Mouse (Mus musculus) ES-Bruce4 (cell line): ENCODE measurements around the gene 9930111J21Rik2. TPM values are rescaled to one million over a fixed set of nuclear protein-coding genes. Genes with fewer than 3 reads are reported as not detected.
"Not testable (repeated sequence)": the region's sequence is repeated elsewhere in the genome, so short reads cannot be mapped to it uniquely, and the experiment has no call there.

Experiments used
- H3K27ac ChIP-seq: 2 replicates; pipeline ENCODE4 v1.5.1; 2012; ENCODE audit warnings: low read length, inconsistent platforms; ENCODE audit not compliant: insufficient read depth
- H3K27me3 ChIP-seq: 2 replicates; pipeline ENCODE4 v1.6.1; 2012; ENCODE audit warnings: mild to moderate bottlenecking, low read length, inconsistent platforms; ENCODE audit not compliant: control insufficient read depth, poor library complexity, insufficient read depth, severe bottlenecking
- H3K36me3 ChIP-seq: 2 replicates; pipeline ENCODE4 v1.6.1; 2012; ENCODE audit warnings: inconsistent platforms, mild to moderate bottlenecking, low read length, moderate library complexity; ENCODE audit not compliant: control insufficient read depth, poor library complexity, insufficient read depth, severe bottlenecking
- H3K4me1 ChIP-seq: one replicate; pipeline ENCODE4 v1.8.1; 2011; ENCODE audit warnings: low read length; ENCODE audit not compliant: control insufficient read depth, insufficient read depth
- H3K4me3 ChIP-seq: 2 replicates; pipeline ENCODE4 v1.5.1; 2011; ENCODE audit warnings: low read depth, mild to moderate bottlenecking, low read length
- H3K9ac ChIP-seq: 2 replicates; pipeline ENCODE4 v1.6.1; 2012; ENCODE audit warnings: low read depth, mild to moderate bottlenecking, inconsistent platforms; ENCODE audit not compliant: poor library complexity, severe bottlenecking
- H3K9me3 ChIP-seq: replicated peaks from 2 replicates; pipeline ENCODE4 v1.6.1; 2012; ENCODE audit warnings: mild to moderate bottlenecking, low read length, inconsistent platforms; ENCODE audit not compliant: control insufficient read depth, poor library complexity, insufficient read depth, severe bottlenecking
- polyA plus RNA-seq: library from polyadenylated mRNA; stranded (reverse); fragments of >200 nt; gene quantifications from 2 replicates; pipeline ENCODE4 v1.2.4, GENCODE M21; 2011; ENCODE audit warnings: low read depth; ENCODE audit not compliant: missing spikeins, insufficient read depth, insufficient read length

9930111J21Rik2 gene
- polyA plus RNA-seq, 1 experiment = 0.31 TPM

DNA sequence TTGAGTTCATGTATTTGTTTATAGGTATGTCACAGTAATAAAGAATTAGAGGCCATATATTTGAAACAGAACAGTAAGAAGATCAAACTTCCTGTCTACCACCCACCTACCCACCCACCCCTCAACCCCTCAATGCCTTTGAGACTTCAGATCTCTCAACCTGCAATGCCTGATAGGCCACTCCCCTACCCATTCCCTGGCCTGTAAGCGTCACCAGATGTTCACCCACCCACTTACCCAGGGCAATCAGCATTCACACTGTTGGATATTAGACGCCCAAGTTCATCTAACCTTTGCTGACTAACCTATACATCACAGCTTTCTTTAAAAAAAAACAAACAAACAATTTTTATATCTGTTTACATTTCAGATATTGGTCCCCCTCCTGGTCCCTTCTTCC is 61.1 kb downstream of the 9930111J21Rik2 start:
- H3K27me3 ChIP-seq, H3K4me3 ChIP-seq, H3K9me3 ChIP-seq, H3K27ac ChIP-seq, H3K4me1 ChIP-seq, H3K9ac ChIP-seq, H3K36me3 ChIP-seq: not testable (repeated sequence)

DNA sequence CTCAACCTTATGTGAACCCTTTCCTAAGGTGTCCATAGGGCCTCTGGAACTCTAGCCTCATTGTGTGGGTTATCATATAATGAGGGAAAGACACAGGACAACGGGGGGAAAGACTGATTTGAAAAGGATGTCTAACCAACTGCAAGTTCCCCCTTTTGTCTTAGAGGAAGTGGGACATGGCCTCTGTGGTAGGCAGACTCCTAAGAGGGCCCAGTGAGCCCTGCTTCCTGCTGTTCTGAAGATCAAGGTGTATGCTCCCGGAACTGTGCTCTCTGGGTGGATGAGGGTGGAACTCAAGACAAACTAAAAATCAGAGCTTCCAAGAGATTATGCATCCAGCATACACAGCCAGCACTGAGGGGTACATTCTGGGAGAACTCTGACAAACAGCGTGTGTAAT is 62.8 kb downstream of the 9930111J21Rik2 start:
- not testable (repeated sequence) for H3K4me1 ChIP-seq, H3K27ac ChIP-seq, H3K4me3 ChIP-seq, H3K27me3 ChIP-seq, H3K9ac ChIP-seq, H3K9me3 ChIP-seq, H3K36me3 ChIP-seq

DNA sequence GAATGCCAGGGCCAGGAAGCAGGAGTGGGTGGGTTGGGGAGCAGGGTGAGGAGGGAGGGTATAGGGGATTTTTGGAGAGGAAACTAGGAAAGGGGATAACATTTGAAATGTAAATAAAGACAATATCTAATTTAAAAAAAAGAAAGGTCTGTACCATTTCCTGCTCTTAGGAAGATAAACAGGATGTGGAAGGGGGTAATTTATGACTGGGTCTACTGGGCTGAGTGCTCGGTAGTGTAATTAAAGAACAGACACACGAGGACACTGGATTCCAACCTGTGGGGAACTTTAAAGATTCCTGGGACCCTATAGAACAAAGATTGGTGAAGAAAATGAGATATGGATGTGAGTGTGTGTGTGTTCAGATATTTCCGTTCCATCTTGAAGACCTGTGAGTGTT is 68.2 kb downstream of the 9930111J21Rik2 start:
- not testable (repeated sequence) for H3K9ac ChIP-seq, H3K36me3 ChIP-seq, H3K4me1 ChIP-seq, H3K27ac ChIP-seq, H3K4me3 ChIP-seq, H3K9me3 ChIP-seq, H3K27me3 ChIP-seq

GRCm38 (mm10) chr11:48980052-48980451 is 71.0 kb downstream of the 9930111J21Rik2 start:
- not testable (repeated sequence) for H3K9me3 ChIP-seq, H3K27me3 ChIP-seq, H3K27ac ChIP-seq, H3K4me1 ChIP-seq, H3K36me3 ChIP-seq, H3K4me3 ChIP-seq, H3K9ac ChIP-seq

DNA sequence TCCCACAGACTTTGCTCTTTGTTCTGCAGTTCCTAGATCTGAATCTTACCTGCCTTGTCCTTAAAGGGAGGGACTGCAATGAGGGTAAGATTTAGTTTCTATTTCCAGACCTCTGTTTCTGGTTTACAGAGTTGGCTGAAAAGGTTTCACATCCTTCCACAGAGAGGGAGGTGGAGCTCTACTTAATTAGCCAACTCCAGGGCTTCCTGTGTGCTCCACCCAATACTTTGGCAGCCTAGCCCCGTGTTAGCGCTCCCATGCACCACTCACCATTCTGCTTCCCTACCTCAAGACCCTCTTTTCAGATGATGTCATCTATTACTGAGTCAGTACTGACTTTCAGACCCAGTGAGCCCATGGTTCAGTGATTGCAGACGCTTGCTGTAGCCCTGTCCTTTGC is 71.8 kb downstream of the 9930111J21Rik2 start, which contains the start of gene 9930111J21Rik1:
Gene 9930111J21Rik1, minus strand, starts transcription at position 148 of the 400 bp plus-strand sequence.
- not testable (repeated sequence) for H3K9ac ChIP-seq, H3K27ac ChIP-seq, H3K4me3 ChIP-seq, H3K4me1 ChIP-seq, H3K9me3 ChIP-seq, H3K36me3 ChIP-seq, H3K27me3 ChIP-seq

GRCm38 (mm10) chr11:48978240-48978939 is 72.7 kb downstream of the 9930111J21Rik2 start, which contains the start of gene Olfr56:
TSS of gene Olfr56 (plus strand) at chr11:48978889.
- H3K9ac ChIP-seq, H3K36me3 ChIP-seq, H3K4me1 ChIP-seq, H3K27ac ChIP-seq, H3K9me3 ChIP-seq, H3K27me3 ChIP-seq, H3K4me3 ChIP-seq: not testable (repeated sequence)

DNA sequence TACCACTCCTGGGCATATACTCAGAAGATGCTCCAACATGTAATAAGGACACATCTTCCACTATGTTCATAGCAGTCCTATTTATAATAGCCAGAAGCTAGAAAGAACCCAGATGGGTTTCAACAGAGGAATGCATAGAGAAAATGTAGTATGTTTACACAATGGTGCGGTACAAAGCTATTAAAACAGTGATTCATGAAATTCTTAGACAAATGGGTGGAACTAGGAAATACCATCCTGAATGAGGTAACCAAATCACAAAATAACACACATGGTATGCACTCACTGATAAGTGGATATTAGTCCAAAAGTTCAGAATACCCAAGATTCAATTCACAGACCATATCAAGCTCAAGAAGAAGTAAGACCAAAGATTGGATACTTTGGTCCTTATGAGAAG is 76.4 kb downstream of the 9930111J21Rik2 start:
- H3K4me3 ChIP-seq, H3K9ac ChIP-seq, H3K4me1 ChIP-seq, H3K9me3 ChIP-seq, H3K27me3 ChIP-seq, H3K27ac ChIP-seq, H3K36me3 ChIP-seq: not testable (repeated sequence)

Other genes starting within 250 kb of the 9930111J21Rik2 start
- gene Trim41, start 233.9 kb downstream of the 9930111J21Rik2 start, polyA plus RNA-seq = 29.6 and 32.2 TPM in 2 replicates
- gene Trim7, start 225.1 kb downstream of the 9930111J21Rik2 start, polyA plus RNA-seq = 8.1 and 8.7 TPM in 2 replicates
- gene Gm12184, start 224.6 kb downstream of the 9930111J21Rik2 start, polyA plus RNA-seq = 88.5 and 95.4 TPM in 2 replicates
- 18.5 and 20.1 TPM in 2 replicates for gene Irgm1, start 179.6 kb downstream of the 9930111J21Rik2 start, polyA plus RNA-seq
- 0.27 TPM in 1 of 2 replicates, not detected in the other for gene Gm5431, start 149.0 kb downstream of the 9930111J21Rik2 start, polyA plus RNA-seq
- gene Psme2b, start 105.1 kb downstream of the 9930111J21Rik2 start, polyA plus RNA-seq = 4.0 and 5.7 TPM in 2 replicates
- gene Olfr56, start 72.4 kb downstream of the 9930111J21Rik2 start, polyA plus RNA-seq = not detected in 2 replicates
- gene 9930111J21Rik1, start 71.8 kb downstream of the 9930111J21Rik2 start, polyA plus RNA-seq = not detected in 2 replicates
- not detected in 2 replicates for gene Gm12185, start 59.0 kb downstream of the 9930111J21Rik2 start, polyA plus RNA-seq
- gene Tgtp1, start 57.1 kb downstream of the 9930111J21Rik2 start, polyA plus RNA-seq = 1.6 and 1.9 TPM in 2 replicates
- gene Tgtp2, start 13.0 kb upstream of the 9930111J21Rik2 start, polyA plus RNA-seq = not detected in 2 replicates
- gene Ifi47, start 25.3 kb upstream of the 9930111J21Rik2 start, polyA plus RNA-seq = not detected in 2 replicates
- gene Olfr1396, start 63.6 kb upstream of the 9930111J21Rik2 start, polyA plus RNA-seq = not detected in 2 replicates
- not detected in 2 replicates for gene Olfr1395, start 91.0 kb upstream of the 9930111J21Rik2 start, polyA plus RNA-seq
- not detected in 2 replicates for gene Olfr1394, start 103.1 kb upstream of the 9930111J21Rik2 start, polyA plus RNA-seq
- not detected in 2 replicates for gene Btnl9, start 135.9 kb upstream of the 9930111J21Rik2 start, polyA plus RNA-seq
- 29.3 and 33.6 TPM in 2 replicates for gene Zfp62, start 152.1 kb upstream of the 9930111J21Rik2 start, polyA plus RNA-seq
- 16.5 and 21.1 TPM in 2 replicates for gene Mgat1, start 192.9 kb upstream of the 9930111J21Rik2 start, polyA plus RNA-seq
- gene Olfr1393, start 227.1 kb upstream of the 9930111J21Rik2 start, polyA plus RNA-seq = not detected in 2 replicates
- not detected in 2 replicates for gene Olfr1392, start 234.0 kb upstream of the 9930111J21Rik2 start, polyA plus RNA-seq